Mouse (Mus musculus): Measurements from ENCODE around the gene Med13.
A peak's percentile ranks its signal among the peaks of the same experiment; 100 is the strongest.
"Not testable (repeated sequence)": the region's sequence is repeated elsewhere in the genome, so short reads cannot be mapped to it uniquely, and the experiment has no call there.

Med13 gene

GRCm38 (mm10) chr11:86314992-86315391 lies 42.4 kb downstream of the Med13 start:
- not testable (repeated sequence) for DNase-seq (ENCODE audit: extremely low read depth, insufficient read length, low spot score)

DNA sequence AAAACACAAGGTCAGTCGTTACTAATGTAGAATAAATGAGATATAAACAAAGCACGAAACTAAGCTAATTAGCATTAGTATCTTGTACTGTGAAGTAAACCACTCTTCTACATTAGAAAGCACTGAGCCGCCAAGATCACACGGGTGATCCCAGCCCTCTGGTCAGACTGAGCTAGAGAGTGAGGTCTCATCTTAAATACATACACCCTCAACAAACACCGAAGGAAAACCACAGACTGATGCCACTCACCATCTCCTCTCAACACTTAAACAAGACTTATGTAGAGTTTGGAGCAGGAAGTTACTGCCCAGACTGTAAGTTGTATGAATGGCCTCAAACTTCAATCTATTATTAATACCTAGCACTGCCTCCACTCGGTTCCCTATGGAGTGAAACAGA lies 47.1 kb downstream of the Med13 start:
- no peak for DNase-seq (ENCODE audit: extremely low read depth, insufficient read length, low spot score)

GRCm38 (mm10) chr11:86292201-86292600 lies 65.2 kb downstream of the Med13 start:
- not testable (repeated sequence) for DNase-seq (ENCODE audit: extremely low read depth, insufficient read length, low spot score)

GRCm38 (mm10) chr11:86291714-86292113 lies 65.7 kb downstream of the Med13 start:
- DNase-seq (ENCODE audit: extremely low read depth, insufficient read length, low spot score), result no peak

- DNase-seq (ENCODE audit: extremely low read depth, insufficient read length, low spot score), result no peak
Observed at GRCm38 (mm10) chr11:86285729-86286128, 71.7 kb downstream of the Med13 start.

- DNase-seq (ENCODE audit: extremely low read depth, insufficient read length, low spot score), result no peak
Observed at GRCm38 (mm10) chr11:86278442-86279102, 78.8 kb downstream of the Med13 start.

GRCm38 (mm10) chr11:86257460-86258076 lies 99.8 kb downstream of the Med13 start, which contains the start of gene Ints2:
Gene Ints2 (minus strand): TSS chr11:86257575.
- peak; percentile 96 for DNase-seq (ENCODE audit: extremely low read depth, insufficient read length, low spot score)

GRCm38 (mm10) chr11:86257054-86257453 lies 100.3 kb downstream of the Med13 start:
- no peak for DNase-seq (ENCODE audit: extremely low read depth, insufficient read length, low spot score)

DNA sequence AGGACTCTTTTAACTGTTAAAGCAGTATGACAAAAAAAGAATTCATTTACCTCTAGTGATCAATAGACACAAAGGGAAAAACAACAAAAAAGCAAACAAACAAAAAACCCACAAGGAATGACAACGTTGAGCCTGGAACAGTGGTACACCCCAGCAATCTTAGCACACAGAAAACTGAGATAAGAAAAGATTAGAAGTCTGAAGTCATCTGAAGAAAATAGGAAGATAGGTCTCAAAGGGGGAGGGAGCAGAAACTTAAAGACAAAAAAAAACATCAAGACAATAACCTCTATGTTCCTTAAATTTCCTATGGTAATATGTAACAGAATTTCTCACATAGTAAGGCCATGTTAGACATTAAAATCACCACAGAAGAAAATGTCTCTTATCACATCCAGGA lies 104.1 kb downstream of the Med13 start:
- no peak for DNase-seq (ENCODE audit: extremely low read depth, insufficient read length, low spot score)

DNA sequence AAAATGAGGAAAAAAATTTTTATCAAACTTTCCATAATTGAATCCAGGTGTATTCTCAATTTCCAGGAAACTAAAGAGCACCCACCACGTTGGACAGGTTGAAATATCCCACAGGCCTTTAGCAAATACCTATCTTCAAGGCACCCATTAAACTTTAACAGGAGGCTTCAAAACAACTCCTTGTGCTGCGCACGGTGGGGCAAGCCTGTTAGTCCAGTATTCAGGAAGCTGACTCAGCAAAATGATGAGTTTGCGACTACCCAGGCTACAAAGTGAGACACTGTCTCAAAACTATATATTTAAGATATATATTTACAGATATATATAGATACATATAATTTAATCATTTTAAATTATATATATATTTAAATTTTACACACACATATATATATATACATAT lies 125.0 kb downstream of the Med13 start:
- DNase-seq (ENCODE audit: extremely low read depth, insufficient read length, low spot score), result no peak

DNA sequence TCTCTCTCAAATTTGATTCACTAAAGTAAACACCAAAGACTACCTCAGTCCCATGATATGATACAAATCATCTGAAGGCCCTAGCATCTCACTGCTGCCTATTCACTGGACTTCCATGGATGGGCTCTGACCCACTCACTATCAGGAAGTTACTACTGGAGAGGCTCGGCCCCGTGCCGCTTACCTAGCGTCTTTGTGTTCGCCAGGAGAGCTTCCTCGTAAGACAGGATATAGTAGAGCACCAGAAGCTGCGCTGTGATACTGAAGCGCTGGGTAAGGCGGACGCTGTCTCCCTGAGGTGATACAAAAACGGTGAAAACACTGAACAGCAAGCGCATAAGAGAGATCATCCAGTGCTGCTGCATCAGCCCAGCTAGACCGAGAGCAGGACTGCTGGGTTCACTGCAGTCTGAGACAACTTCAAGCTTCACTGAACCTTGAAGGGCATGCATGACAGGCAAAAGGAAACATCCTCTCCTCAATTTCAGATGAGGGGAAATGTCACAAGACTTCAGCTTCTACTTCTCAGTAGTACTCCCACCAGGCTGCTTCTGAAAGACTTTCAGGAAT lies 125.5 kb downstream of the Med13 start:
- DNase-seq (ENCODE audit: extremely low read depth, insufficient read length, low spot score), result no peak

GRCm38 (mm10) chr11:86226646-86227180 lies 130.7 kb downstream of the Med13 start:
- no peak for DNase-seq (ENCODE audit: extremely low read depth, insufficient read length, low spot score)

DNA sequence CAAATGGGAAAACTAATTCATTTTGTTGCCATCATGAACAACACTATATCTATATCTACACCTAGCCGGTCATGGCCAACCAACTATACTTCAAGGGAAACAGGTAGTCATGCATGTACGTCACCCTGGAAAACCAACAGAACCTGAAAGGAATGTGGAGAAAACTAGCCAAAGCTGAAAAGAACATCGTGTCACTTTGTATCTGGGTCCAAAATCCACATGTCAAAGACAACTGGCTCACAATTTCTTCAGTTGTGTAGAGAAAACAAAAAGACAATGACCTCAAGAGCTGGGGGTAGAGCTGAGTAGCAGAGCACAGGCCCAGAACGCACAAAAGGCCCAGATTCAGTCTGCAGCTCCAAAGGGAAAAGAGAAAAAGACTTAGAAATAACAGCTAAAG lies 131.6 kb downstream of the Med13 start:
- DNase-seq (ENCODE audit: extremely low read depth, insufficient read length, low spot score), result no peak

Measured in 3134 (cell line).